Mouse (Mus musculus) thymus, postnatal 14 days (tissue): ENCODE measurements around the gene St8sia6.
A peak's percentile ranks its signal among the peaks of the same experiment; 100 is the strongest.
"Not testable (repeated sequence)": the region's sequence is repeated elsewhere in the genome, so short reads cannot be mapped to it uniquely, and the experiment has no call there.

ENCODE experiments used
- DNase-seq: peaks from one replicate; pipeline ENCODE4 v3.0.0; 2021

Gene St8sia6

DNA sequence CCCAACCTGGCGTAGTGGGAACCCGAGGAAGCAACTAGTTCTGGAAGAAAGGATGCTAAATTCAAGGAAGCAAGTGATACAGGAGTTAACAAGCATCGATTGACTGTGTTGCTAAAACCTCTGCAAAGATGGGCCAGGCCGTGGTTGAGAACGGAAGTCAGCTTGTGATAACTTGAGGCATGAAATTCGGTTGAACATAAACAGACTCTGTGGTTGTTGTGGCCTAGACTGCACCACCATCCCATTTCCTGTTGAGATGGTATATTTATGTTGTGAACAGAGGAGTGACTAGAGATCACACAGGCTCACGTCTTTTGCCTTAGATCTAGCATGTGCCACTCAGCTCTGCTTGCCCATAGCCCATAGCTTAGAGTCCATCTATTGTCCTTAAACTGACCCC, 36.5 kb downstream of the St8sia6 start:
- DNase-seq: peak; percentile 73

DNA sequence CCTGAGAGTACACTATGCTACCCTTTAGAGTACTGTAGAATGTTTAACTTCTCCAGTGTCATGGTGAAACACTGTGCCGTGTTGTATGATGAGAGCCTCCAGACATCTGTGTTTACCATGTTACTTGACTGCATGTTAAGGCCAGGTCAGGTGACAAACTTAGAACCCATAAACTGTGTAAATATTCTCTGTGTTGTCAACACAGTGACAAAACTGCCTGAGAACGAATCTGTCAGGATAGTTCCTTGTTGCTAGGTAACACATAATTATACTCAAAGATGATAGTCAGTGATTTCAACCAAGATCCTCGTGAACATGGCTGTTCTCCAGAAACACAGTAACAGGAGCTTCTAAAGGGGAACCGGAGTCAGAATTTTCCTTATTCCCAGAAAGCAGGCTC, 38.1 kb downstream of the St8sia6 start:
- DNase-seq: no peak

DNA sequence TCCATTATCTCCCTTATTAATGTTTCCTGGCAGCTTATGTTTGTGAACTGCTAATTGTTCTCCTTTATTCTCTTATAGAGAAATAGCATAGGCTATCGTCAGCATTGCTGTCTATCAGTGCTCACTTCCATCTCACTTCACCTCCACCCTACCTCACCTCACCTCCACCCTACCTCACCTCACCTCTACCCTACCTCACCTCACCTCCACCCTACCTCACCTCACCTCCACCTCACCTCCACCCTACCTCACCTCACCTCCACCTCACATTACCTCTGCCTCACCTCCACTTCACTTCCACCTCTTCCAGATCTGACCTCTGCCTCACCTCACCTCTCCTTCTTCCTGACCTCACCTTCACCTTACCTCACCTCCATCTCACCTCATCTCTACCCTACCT, 42.2 kb downstream of the St8sia6 start:
- no peak for DNase-seq

DNA sequence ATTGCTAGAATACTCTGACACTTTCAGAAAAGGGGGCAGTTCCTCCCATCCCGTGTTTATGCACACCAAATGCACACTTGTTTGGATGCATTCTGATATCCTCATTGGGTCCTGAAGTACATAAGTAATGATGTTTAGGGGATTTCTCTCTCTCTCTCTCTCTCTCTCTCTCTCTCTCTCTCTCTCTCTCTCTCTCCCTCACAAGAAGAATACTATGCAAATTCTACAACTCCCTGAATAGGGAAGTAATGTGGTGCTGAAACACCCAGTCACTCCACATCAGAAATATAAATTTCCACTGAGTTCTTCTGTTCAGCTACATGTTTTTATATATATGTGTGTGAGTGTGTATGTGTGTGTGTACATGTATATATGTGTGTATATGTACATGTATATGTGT, 43.1 kb downstream of the St8sia6 start:
- no peak for DNase-seq

DNA sequence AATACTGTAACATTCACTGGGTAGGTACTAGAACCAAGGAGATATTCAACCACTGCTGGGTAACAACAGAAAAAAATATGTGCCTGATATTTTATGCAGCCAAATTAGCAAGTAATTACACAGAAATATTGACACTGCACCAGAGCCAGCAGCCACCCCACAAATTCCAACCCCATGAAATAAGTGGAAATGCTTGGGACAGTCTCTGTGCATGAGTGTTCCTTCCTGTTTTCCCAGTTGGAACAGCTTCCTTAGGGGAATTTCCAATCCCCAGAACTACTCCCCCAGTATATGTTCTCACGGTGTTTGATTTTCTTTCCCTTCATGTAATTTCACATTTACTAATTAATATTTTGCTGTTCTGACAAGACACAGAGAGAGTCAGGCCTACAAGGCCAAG, 43.8 kb downstream of the St8sia6 start:
- DNase-seq: no peak

DNA sequence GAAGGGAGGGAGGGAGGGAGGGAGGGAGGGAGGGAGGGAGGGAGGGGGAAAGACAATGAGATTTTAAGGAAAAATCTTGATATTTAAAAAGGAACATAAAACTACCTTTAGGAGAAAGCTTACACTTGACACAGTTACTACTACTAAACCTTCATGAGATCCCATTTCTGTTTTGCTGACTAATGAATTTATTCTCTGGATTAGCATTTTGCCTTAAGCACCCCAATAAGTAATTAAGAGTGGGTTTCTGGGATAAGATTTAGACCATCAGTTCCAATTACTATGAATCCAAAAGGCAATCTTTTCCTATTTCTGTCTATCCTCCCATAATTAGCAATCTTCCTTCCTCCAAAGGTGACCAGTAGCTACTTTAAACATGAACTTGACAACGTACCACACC, 44.7 kb downstream of the St8sia6 start:
- DNase-seq: no peak

DNA sequence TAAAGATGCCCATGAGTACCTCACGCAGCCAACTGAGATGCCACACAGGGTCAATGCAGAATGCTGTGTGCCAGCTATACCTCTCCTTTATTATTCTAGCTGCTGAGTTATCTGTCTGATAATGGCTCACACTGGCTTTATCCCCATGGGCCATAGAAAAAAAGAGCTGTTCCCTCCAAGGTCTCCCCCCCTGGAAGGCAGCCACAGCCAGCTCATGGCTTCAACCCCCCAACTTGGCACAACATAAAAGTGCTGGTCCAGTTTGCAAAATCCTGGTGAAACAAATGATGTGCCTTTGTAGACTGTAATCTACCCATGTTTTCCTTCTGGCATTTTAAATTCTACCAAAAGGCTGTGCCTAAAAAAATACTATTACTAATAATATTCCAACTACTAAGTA, 46.3 kb downstream of the St8sia6 start:
- no peak for DNase-seq

DNA sequence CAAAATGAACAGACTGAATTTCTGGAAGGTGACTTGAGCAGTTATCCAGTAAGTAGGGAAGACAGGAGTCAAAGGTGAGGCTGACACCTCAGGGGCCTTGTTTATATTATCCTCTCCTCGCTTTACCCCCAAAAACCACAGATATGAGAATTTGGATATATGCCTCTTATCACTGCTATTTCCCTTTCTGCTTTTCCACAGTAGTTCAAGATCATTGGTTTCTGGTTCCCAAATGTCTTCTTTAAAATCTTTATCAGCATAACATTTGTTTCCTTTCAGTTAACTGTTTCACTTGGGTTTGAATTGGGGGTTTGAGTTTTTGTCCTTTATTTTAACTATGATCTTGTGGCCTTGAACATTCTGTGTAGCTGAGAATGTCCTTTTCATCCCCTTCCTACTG, 47.8 kb downstream of the St8sia6 start:
- DNase-seq: no peak

DNA sequence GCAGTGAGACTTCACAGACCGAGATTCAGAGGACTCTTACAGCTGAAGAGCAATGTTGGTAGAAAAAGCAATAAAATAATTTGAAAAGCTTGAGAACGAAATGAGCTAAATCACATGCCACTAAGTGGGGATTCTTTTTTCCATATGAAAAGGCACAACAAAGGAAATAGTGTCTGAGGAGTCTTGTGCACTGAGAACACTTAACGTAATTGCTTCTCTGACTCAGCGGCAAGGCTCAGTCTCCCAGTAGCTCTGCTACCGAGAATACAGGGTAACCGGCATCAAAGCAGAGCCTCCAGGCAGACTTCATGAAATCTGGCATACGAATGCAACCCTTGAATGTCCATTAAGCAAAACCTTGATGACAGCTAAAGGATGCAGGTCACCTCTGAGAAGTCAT, 55.2 kb downstream of the St8sia6 start:
- DNase-seq: no peak

DNA sequence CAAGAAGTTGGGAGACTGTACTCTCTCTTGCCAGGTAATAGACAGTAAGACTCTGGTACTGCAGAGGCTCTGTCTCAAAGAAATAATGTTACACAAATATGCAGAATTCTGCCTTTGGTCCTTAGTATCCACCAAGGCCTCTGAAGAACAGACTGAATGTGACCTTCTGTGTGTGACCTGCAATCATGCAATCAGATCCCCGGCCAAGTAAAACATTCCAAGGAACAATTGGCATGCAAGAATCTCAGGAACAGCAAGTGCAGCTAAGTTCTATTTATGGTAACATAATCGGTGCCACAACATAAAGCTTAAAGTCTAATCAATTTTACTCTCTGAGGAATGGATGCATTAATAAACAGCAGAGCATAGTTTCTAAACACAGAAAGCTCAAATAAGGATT, 66.0 kb downstream of the St8sia6 start:
- DNase-seq: no peak

DNA sequence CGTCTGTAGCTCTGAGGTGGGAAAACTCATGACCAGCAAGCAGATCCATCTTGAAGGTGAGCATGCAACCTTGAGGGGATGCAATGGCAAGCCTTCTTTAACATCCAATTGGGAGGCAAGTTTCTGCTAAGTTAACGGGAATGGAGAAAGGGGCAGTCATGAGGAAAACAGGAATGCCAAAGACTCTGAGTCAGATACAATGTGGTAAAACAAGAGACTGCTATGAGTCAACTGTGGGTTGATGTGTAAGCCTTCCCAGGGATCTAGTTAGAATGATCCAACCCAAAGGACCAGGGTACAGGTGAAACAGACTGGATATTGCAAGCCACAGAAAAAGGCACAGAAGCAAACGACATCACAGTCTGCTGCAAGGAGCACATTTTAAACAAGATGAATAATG, 68.3 kb downstream of the St8sia6 start:
- no peak for DNase-seq

DNA sequence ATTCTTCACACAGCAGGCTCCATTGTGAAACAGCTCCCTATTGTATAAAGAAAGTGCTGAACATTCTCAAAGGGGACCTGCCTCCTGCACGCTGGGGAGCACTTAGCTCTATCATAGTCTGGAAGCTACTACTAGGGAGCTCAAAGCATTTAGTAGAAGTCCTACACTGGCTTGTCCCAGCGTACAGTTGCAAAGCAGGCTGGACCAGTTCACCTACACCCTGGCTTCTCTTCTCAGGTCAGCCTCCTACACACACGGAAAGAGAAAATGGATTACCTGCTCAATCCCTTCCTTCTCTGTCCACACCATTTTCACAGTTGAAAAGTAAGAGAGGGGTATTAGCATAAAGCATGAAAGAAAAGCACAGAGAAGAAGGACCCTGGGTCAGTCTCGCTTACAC, 71.6 kb downstream of the St8sia6 start:
- DNase-seq: no peak

DNA sequence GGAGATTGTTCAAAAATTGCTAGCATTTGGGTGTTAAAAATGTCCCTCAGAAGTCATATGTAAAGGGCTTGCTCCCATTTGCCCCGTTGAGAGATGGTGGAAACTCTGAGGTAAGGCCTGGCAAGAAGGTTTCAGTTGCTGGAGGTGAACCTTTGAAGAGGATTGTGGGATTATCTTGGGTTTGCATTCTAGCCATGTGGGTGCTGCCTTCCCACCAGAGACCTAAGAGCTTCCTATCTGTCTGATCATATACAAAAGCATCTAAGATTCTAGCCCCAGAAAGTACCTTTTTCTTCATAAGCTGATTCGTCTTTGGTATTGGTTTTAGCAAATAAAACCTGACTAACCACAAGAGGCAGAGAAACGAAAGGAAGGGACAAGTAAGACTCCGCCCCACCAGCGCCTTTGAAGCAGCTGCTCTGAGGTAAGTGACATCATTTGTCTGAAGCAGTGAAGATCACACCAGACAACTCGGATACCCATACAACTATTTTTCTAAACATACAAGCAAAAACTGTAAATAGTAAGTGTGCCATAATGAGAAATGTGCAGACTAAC, 75.2 kb downstream of the St8sia6 start:
- DNase-seq: peak; percentile 43

DNA sequence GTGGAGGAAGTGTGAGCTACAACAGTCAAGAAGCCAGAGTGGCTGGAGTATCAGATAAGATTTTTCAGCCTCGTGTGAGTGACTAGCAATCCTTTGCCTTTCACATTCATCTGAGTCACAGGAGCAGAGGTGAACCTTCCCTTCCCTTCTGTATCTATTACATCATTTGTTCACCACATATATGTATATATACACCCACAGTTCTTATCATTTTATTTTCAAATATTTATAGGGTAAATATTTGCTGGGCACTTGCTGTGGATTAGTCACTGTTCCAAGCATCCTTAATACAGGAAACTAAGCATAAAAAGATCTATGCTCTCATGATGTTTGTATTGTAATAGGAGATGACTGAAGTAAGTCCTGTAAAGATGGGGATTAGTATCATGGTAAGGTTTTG, 85.1 kb downstream of the St8sia6 start:
- DNase-seq: no peak

DNA sequence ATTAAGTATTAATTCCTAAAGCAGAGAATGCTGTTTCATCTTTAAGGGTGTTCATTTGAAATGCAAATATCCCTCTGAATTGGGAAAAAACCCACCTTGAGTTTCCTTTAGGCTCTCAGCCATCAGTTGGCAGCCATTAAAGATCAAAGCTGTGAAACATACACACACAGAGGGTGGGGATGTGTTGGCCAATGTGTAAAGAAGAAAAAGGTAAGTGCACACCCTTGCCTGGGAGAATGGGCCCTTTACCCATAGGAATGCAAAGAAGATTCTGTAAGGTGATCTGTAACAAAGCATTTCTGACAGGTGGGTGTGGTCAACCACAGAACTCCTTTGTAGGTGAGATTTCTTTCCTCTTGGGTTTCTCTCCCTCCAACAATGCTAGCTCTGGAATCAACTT, 96.3 kb downstream of the St8sia6 start:
- no peak for DNase-seq

DNA sequence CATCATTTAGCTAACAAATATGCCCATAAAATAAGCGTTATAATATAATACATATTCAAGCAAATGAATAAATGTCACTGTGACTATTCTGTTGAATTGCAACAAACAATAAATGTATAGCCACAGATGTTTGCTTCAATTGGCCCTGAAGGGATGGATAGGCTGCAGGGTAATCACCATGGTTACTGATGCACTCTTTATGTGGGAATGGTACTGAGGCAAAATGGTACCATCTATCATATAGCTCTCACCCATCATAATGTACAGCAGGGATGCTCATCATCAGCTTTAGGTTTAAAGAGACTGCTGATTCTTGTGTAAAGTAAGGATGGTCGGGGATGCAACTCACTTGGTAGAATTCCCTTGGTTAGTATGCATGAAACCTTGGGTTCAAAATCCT, 99.4 kb downstream of the St8sia6 start:
- no peak for DNase-seq

DNA sequence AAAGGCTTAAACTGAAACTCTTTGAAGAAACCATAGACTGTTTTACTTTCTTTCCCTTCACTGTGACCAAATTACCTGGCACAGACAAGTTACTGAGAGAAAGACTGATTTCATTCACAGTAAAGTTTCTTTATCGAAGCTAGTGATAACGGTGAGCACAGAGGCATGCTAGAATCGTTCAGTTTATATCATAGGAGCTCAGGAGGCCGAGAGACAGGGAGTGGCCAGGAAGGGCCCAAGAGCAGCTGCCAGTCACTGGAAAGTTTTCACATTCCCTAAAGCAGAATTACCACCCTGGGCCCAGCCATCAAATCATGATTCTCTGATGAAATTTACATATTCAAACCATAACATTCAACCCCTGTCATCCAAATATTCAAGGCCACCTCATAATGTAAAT, 109.5 kb downstream of the St8sia6 start:
- no peak for DNase-seq

DNA sequence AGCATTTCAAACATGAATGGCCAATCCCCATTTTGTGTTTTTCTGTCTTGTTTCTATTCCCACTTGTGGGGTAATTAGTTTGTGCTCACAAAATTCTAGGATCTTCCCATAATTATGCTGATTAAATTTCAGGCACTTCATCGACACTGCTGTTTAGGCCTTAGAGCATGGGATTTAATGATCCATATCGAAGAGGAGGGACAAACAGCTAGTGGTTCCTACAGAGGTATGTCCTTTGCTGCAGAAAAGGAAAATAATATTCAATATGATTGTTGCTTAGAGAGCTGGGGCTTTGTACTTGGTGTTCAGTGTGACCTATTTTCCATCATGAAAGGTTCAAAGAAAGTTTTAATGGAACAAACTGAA, 110.7 kb downstream of the St8sia6 start:
- DNase-seq: no peak

DNA sequence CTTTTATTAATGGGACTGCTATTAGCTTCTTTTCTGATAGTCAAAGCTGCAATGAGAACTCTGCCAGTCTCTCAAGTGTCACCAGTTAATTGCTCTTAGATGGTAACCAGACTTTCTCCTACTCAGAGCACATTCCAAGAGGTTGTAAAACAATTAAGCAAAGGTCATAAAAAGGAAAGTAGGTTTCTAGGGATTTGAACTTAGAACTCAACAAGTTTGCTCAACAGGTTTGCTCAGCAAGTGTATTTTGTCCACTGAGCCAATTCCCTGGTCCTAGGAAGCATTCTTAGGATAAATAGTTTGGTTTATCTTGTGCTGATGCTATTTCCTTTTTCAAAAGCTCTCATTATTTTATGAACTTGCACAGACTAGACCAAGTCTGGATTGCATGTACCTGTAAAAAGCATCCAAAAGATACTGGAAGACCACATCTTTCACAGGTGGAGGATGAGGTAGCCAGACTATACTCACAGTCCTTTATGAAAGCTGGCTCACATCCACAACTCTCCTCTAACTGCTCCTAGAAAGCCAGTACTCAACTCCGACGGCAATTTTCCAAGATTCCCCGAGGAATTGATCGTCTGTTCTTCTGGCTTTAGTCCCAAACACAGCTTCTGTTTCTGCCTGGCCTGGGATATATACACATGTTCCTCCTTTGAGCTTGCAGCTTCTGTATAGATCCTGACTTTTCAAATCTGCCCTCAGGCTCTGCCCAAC, 111.2 kb downstream of the St8sia6 start:
- no peak for DNase-seq

DNA sequence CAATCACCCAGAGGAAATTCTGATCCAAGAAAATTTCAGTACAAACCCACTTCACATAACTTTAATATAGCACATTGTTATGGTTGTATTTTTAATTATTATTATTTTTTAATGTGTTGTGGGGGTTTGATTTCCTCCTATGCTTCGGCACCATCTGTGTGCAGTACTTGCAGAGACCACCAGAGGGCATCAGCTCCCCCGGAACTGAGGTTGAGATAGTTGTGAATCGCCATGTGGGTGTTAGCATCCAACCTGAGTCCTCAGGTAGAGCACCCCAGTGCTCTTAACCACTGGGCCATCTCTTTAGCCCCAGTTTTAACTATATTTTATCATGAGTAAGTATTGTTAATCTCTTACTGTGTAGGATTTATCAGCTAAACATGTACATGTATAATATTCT, 120.9 kb downstream of the St8sia6 start:
- peak; percentile 70 for DNase-seq

DNA sequence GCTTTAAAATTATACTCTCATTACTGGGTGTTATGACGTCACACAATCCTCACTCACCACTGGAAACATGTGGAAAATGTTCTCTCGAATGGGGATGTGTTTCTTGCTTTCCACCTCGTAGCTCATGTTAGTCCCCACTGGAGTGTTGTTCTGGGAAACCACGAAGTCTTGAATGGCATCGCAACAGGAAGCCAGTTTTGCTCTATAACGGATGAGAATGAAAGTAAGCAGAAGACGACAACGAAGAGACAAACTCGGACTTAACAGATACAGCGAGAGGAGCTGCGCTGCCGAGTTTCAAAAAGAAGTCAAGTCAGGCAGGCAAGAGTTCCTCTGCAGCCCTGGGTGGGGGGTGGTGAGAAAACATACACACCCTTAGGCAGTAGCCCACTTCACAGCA, 121.4 kb downstream of the St8sia6 start:
- peak; percentile 20 for DNase-seq

DNA sequence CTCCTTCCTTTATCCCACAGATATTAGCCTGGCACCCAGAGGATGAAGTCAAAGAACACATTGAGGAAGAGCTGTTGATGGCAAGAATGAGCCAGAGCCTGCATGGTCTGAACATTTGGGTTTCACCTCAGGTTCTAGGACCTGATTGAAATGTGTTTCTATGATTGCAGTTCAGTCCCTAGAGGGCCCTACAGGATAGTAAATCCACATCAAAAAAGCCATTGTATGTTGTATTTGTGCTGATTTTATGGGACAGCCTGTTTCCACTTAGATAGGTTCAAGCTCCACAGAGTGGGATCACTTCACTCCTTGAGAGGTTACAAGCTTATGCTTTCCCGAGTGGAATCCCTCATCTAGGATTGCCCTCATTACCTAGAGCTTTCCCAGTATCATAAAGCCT, 159.0 kb downstream of the St8sia6 start:
- DNase-seq: no peak

DNA sequence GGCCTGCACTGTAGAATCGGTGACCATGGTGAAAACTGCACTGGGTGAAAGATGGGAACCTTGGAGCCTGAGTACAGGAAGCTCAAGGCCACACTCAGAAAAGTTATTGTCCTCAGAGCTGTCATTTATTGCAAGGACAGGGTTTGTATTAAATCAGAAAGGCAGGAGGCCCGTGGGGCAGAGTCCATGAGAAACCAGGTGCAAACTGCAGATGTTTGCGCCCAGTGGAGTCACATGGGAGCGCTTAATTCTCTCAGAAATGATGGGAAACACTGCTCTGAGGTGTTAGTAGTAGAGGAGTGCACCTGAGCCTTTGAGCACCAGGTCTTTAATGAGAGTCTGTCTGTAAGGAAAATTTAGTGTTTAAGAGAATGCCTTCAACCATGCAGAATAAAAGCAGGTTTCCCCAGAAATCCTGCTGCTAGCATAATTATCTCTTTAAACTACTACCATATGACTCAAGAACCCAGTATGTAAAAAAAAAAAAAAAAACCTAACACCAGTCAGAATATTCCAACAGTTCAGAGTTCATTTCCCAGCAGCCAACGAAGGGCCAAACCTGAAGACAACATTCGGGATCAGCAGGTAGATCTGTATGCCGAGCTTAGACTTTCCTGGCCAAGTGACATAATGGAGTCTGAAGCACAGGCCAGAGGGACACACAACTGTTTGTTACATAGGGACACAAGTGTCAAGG, 163.6 kb downstream of the St8sia6 start:
- DNase-seq: no peak

DNA sequence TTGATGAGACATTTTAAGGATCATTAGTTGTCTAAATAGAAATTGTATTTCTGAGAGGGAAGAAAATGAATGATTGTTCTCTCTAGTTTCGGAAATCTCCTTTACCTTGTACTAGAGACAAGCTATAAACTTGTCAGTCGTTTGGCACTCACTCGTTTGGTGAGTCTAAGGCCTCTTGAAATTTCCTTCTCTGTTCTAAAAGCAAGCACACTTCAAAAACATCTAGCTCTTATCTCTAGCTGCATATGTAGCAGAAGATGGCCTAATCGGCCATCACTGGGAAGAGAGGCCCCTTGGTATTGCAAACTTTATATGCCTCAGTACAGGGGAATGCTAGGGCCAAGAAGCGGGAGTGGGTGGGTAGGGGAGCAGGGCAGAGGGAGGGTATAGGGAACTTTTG, 190.2 kb downstream of the St8sia6 start:
- DNase-seq: not testable (repeated sequence)

DNA sequence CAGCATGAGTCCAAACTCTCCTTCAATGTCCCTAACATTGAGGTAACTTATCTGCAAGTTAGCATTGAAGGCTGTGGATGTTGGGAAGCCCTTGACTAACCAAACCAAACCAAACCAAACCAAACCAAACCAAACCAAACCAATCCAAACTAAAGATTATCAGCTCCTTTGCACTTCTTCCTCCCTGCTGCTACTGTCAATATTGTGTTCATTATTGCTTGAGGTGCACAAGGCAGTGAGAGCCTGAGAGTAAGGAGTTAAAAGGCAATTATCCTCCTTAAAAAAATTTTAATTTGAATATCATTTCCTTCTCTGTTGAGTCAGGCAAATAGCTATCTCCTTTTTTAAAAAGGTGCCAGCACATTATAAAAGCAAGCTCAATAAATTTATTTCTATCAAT, 190.8 kb downstream of the St8sia6 start:
- no peak for DNase-seq
